Mouse (Mus musculus): ENCODE results near the gene Trappc12. TPM values are rescaled to one million over a fixed set of nuclear protein-coding genes. Genes with fewer than 3 reads are reported as not detected.
"Not testable (repeated sequence)": the region's sequence is repeated elsewhere in the genome, so short reads cannot be mapped to it uniquely, and the experiment has no call there.

The Trappc12 gene
- polyA plus RNA-seq, 1 experiment, result 59.7 TPM

GRCm38 (mm10) chr12:28735293-28735692 is 15.0 kb downstream of the Trappc12 start:
- TF ChIP-seq POLR2A (IDR thresholded peaks at IDR 0.05; ENCODE audit: extremely low read depth, insufficient read depth, low read length) (no peak), CTCF (IDR thresholded peaks at IDR 0.05; ENCODE audit: extremely low read depth, insufficient read depth, low read length) (no peak)
- H3K4me1 ChIP-seq (ENCODE audit: control insufficient read depth, insufficient read depth, low read length), result no peaks in the 10 kb centered on the region; the same call in none of the 2 replicates
- H3K27ac ChIP-seq (ENCODE audit: insufficient read depth, low read length), result no peak overlapping the region
- no peak overlapping the region for H3K4me3 ChIP-seq (ENCODE audit: insufficient read depth, low read length)

DNA sequence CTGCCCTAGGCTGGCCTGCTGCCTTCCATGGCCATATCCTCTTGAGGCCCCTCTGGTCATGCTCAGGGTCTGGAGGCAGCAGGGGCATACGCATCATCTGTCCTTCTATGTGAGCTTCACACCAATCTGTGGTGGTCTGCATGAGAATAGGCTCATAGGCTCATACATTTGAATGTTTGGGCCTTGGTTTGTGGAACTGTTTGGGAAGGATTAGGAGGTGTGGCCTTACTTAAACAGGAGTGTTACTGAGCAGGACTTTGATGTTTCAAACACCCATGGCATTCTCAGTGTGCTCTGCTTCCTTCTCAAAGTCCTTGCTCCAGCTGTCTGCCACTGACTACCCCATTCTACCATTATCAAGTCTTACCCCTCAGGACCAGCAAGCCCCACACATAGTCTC is 16.0 kb downstream of the Trappc12 start:
- TF ChIP-seq CTCF (IDR thresholded peaks at IDR 0.05; ENCODE audit: extremely low read depth, insufficient read depth, low read length), result no peak
- no peak for TF ChIP-seq POLR2A (IDR thresholded peaks at IDR 0.05; ENCODE audit: extremely low read depth, insufficient read depth, low read length)
- Histone ChIP-seq H3K4me3 (ENCODE audit: insufficient read depth, low read length) (no peak overlapping the region), H3K4me1 (ENCODE audit: control insufficient read depth, insufficient read depth, low read length) (no peaks in the 10 kb centered on the region; the same call in 1 of the 2 replicates), H3K27ac (ENCODE audit: insufficient read depth, low read length) (no peak overlapping the region)

DNA sequence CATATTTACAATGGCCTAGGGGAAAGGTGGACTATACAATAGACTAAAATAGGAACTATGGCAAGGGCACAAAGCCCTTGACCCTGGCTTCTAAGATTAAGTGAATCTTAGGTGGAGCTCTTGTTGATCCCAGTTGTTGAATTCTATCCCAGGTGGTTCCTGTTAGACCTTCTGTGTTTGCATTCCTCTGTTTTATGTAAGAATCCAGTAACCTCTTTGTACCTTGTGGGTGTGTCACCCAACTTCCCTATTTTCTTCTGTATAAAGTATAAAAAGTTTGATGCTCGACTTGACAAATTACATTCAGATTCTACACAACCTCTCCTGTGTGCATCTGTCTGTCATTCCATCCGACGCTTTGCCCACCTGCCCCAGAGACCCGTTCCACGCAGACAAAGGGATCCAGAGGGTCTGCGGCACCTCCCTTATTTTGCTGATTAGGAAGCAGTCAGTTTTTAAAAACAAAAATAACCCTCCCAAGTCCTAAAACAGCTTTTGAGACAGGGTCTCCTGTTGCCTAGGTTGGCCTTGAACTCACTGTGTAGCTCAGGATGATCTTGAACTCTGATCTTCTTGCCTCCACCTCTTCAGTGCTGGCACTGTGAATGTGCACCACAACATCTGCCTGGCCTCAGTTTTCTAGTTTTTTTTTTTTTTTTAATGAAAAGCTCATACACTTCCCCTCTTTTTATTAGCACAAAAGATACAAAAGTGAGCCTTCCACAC is 16.6 kb downstream of the Trappc12 start:
- H3K27ac ChIP-seq (ENCODE audit: insufficient read depth, low read length); H3K4me1 ChIP-seq (ENCODE audit: control insufficient read depth, insufficient read depth, low read length); H3K4me3 ChIP-seq (ENCODE audit: insufficient read depth, low read length): not testable (repeated sequence)

- Histone ChIP-seq H3K4me1 (ENCODE audit: control insufficient read depth, insufficient read depth, low read length) (no peaks in the 10 kb centered on the region), H3K27ac (ENCODE audit: insufficient read depth, low read length) (no peak overlapping the region), H3K4me3 (ENCODE audit: insufficient read depth, low read length) (no peak overlapping the region)
- TF ChIP-seq POLR2A (IDR thresholded peaks at IDR 0.05; ENCODE audit: extremely low read depth, insufficient read depth, low read length) (no peak), CTCF (IDR thresholded peaks at IDR 0.05; ENCODE audit: extremely low read depth, insufficient read depth, low read length) (no peak)
These were observed 17.6 kb downstream of the Trappc12 start for GRCm38 (mm10) chr12:28732631-28733030.

DNA sequence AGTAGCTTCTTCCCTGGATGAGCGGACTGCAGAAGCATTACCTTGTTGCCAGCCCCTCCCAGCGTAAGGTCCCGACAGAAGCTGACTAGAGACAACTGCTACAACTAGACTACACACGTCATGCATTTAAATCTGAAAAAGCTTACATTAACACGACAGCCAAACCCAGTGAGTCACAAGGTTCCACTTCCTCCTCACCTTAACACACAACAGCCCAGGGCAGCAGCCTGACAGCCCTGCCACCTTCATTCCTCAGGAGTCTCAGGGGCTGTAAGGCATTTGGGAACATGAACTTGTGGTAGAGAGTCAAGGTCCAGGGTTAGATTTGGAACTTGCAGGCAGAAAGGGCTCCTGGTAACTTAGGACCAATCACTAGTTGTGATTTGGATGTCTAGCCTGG is 23.2 kb downstream of the Trappc12 start:
- Histone ChIP-seq H3K27ac (ENCODE audit: insufficient read depth, low read length) (no peak overlapping the region), H3K4me1 (ENCODE audit: control insufficient read depth, insufficient read depth, low read length) (no peaks in the 10 kb centered on the region), H3K4me3 (ENCODE audit: insufficient read depth, low read length) (no peak overlapping the region)
- TF ChIP-seq CTCF (IDR thresholded peaks at IDR 0.05; ENCODE audit: extremely low read depth, insufficient read depth, low read length), result no peak
- no peak for TF ChIP-seq POLR2A (IDR thresholded peaks at IDR 0.05; ENCODE audit: extremely low read depth, insufficient read depth, low read length)

GRCm38 (mm10) chr12:28726204-28726603 is 24.1 kb downstream of the Trappc12 start:
- Histone ChIP-seq H3K27ac (ENCODE audit: insufficient read depth, low read length) (no peak overlapping the region), H3K4me1 (ENCODE audit: control insufficient read depth, insufficient read depth, low read length) (no peaks in the 10 kb centered on the region), H3K4me3 (ENCODE audit: insufficient read depth, low read length) (no peak overlapping the region)
- no peak for TF ChIP-seq CTCF (IDR thresholded peaks at IDR 0.05; ENCODE audit: extremely low read depth, insufficient read depth, low read length)
- no peak for TF ChIP-seq POLR2A (IDR thresholded peaks at IDR 0.05; ENCODE audit: extremely low read depth, insufficient read depth, low read length)

DNA sequence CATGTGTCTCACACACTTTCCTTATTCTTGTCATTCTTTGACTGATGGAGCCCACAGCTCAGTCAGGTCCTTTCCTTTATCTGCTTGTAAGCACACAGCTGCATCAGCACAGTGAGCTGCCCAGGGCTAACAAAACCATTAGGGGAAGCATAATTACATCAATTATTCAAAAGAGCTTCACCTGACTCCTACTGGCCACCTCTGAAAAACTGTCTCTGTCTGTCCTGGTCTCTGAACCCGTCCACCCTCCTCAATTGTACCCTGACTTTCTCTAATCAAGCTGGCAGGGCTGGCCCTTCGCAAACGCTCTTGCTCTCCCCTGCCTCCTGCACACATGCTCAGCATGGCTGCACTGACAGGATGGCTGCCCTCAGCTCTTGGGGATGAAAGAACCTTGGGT is 25.9 kb downstream of the Trappc12 start:
- no peak for TF ChIP-seq POLR2A (IDR thresholded peaks at IDR 0.05; ENCODE audit: extremely low read depth, insufficient read depth, low read length)
- H3K27ac ChIP-seq (ENCODE audit: insufficient read depth, low read length), result no peak overlapping the region

DNA sequence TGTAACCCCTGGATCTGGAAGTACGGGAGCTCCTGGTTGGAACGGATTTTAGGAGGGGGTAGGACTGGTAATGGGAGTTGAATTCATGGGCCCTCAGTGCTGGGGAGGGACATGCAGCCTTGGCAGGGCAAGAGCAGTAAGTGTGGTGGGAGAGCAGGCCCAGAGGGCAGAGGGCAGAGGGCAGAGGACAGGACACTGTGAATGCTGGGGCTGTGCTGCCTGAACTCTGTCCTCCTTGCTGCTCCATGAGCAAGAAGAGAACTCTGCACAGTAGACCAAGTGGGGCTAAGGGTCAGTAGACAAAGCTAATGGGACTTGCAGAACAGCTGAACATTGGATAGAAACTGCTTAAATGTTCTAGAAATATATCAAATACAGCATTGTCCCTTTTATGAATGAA is 32.2 kb downstream of the Trappc12 start:
- Histone ChIP-seq H3K4me1 (ENCODE audit: control insufficient read depth, insufficient read depth, low read length) (no peaks in the 10 kb centered on the region; the same call in 1 of the 2 replicates), H3K27ac (ENCODE audit: insufficient read depth, low read length) (no peak overlapping the region), H3K4me3 (ENCODE audit: insufficient read depth, low read length) (no peak overlapping the region)
- TF ChIP-seq CTCF (IDR thresholded peaks at IDR 0.05; ENCODE audit: extremely low read depth, insufficient read depth, low read length), result no peak
- no peak for TF ChIP-seq POLR2A (IDR thresholded peaks at IDR 0.05; ENCODE audit: extremely low read depth, insufficient read depth, low read length)

More for the DNA sequence above, 25.9 kb downstream of the Trappc12 start:
- no peaks in the 10 kb centered on the region for H3K4me1 ChIP-seq (ENCODE audit: control insufficient read depth, insufficient read depth, low read length)
- no peak overlapping the region for H3K4me3 ChIP-seq (ENCODE audit: insufficient read depth, low read length)

DNA sequence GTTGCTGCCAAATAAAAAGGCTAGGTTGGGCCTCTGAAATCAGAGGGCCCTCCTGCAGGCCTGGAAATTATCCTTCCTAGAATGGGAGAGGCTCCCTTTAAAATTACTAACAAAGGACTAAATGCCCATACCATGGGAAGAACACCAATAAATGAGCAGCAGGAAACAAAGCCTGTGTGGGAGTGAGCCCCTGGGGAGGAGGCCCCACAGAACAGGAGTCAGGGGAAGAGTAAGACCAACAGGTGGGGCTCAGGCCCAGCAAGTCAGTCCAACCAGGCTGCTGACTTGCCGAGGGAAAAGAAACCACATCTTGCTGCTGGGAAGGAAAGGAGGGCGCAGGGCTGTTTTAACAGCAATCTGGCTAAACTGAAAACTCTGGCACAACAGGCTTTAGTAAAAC is 33.2 kb downstream of the Trappc12 start:
- no peak overlapping the region for H3K27ac ChIP-seq (ENCODE audit: insufficient read depth, low read length)
- TF ChIP-seq CTCF (IDR thresholded peaks at IDR 0.05; ENCODE audit: extremely low read depth, insufficient read depth, low read length), result no peak
- no peak for TF ChIP-seq POLR2A (IDR thresholded peaks at IDR 0.05; ENCODE audit: extremely low read depth, insufficient read depth, low read length)
- no peaks in the 10 kb centered on the region; the same call in 1 of the 2 replicates for H3K4me1 ChIP-seq (ENCODE audit: control insufficient read depth, insufficient read depth, low read length)
- H3K4me3 ChIP-seq (ENCODE audit: insufficient read depth, low read length), result no peak overlapping the region

- no peak overlapping the region for H3K4me3 ChIP-seq (ENCODE audit: insufficient read depth, low read length)
- peak overlapping the region; percentile 43 for H3K27ac ChIP-seq (ENCODE audit: insufficient read depth, low read length)
- peaks cover 7% of the 10 kb centered on the region for H3K4me1 ChIP-seq (ENCODE audit: control insufficient read depth, insufficient read depth, low read length)
- TF ChIP-seq POLR2A (IDR thresholded peaks at IDR 0.05; ENCODE audit: extremely low read depth, insufficient read depth, low read length), result no peak
- TF ChIP-seq CTCF (IDR thresholded peaks at IDR 0.05; ENCODE audit: extremely low read depth, insufficient read depth, low read length), result no peak
These were observed 35.2 kb downstream of the Trappc12 start for GRCm38 (mm10) chr12:28714822-28715632.

Data from cortical plate, adult 2 months (tissue).